ENCODE assay signal across 25 mouse cellular contexts in the genomic region with DNA sequence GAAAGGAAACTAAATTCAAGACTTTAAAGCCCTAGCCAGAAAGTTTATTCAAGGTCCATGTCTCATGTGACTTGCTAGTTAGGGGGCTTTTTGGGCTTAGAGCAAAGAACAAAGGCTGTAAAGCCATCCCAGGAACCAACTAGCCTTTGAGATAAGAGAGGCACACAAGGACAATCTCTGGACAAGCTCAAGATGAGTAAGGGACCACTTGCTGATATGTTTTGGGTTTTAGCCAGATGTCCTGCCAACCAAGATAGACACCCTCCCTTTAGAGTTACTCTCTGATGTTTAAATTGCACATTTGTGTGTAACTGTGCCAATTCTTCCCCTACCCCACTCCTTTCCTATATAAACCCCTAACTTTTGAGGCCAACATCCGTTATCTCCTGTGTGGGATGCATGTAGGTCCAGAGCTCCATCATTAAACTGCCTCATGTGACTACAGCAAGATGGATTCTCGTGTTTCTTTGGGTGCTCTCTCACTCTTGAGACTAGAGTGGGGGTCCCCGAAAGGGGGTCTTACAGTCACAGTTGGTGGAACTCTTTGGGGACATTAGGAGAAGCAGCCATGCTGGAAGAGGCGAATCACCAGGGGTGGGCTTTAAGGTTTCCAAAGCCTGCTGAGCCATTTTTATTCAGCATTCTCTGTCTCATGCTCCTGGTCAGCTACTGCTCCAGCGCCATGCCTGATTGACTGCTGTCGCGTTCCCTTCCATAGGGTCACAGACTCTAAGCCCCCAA. TPM values are rescaled to one million over a fixed set of nuclear protein-coding genes. Genes with fewer than 3 reads are reported as not detected.
"Had no signal": no experiment of that assay in that cellular context is flagged by ENCODE, and none has a peak within 500 bp of the region (broad histone marks: within the 10 kb centered on the region; RNA-seq: fewer than 3 reads in every experiment).

No protein-coding gene starts in this region.

- H3K9ac ChIP-seq: lung, embryonic 14.5 days; midbrain, embryonic 13.5 days; midbrain, embryonic 15.5 days; neural tube, embryonic 13.5 days; neural tube, embryonic 15.5 days had no signal

- DNase-seq: lung, adult 18-20 months; lung, embryonic 14.5 days; lung, postnatal 10 days; lung, postnatal 4 days; retina, postnatal 1 day; right cerebral cortex, adult 18-20 months; right cerebral cortex, postnatal 25 days; right cerebral cortex, postnatal 4 days; spleen, adult 18-20 months; thymus, adult 18-20 months; thymus, postnatal 14 days; thymus, postnatal 36 days had no signal

- H3K4me3 ChIP-seq: midbrain, embryonic 10.5 days; midbrain, embryonic 13.5 days; midbrain, embryonic 15.5 days; myocyte; neural tube, embryonic 13.5 days; neural tube, embryonic 15.5 days had no signal

- H3K27me3 ChIP-seq: midbrain, embryonic 15.5 days; neural tube, embryonic 15.5 days had no signal

- H3K4me2 ChIP-seq: lung, embryonic 14.5 days; midbrain, embryonic 13.5 days; midbrain, embryonic 15.5 days; neural tube, embryonic 13.5 days; neural tube, embryonic 15.5 days had no signal

- H3K36me3 ChIP-seq: midbrain, embryonic 10.5 days; midbrain, embryonic 13.5 days; midbrain, embryonic 15.5 days; neural tube, embryonic 13.5 days; neural tube, embryonic 15.5 days had no signal

- H3K27ac ChIP-seq: midbrain, embryonic 10.5 days; midbrain, embryonic 13.5 days; midbrain, embryonic 15.5 days; neural tube, embryonic 13.5 days; neural tube, embryonic 15.5 days had no signal

- H3K9me3 ChIP-seq: midbrain, embryonic 10.5 days; midbrain, embryonic 13.5 days; midbrain, embryonic 15.5 days; neural tube, embryonic 13.5 days; neural tube, embryonic 15.5 days had no signal

- ATAC-seq: midbrain, embryonic 13.5 days; midbrain, embryonic 15.5 days had no signal

RNA-seq across cellular contexts. Expression of gene Gm6034, which starts 13.7 kb away (rescaled TPM):
- total RNA-seq: megakaryocyte, adult 5-6 weeks had no signal
- polyA plus RNA-seq: liver, embryonic 16.5 days; lung, embryonic 14.5 days; lung, embryonic 16.5 days; midbrain, embryonic 10.5 days; midbrain, embryonic 13.5 days; midbrain, embryonic 15.5 days; myocyte; neural tube, embryonic 11.5 days; neural tube, embryonic 13.5 days; neural tube, embryonic 15.5 days; small intestine, adult 2 months; stomach, embryonic 14.5 days had no signal

RNA-seq across cellular contexts. Expression of gene Gm11127, which starts 29.1 kb away (rescaled TPM):
- total RNA-seq: megakaryocyte, adult 5-6 weeks; megakaryocyte-erythroid progenitor cell, adult 5-6 weeks had no signal
- polyA plus RNA-seq: lung, embryonic 14.5 days; lung, embryonic 16.5 days; midbrain, embryonic 10.5 days; midbrain, embryonic 13.5 days; midbrain, embryonic 15.5 days; neural tube, embryonic 11.5 days; neural tube, embryonic 13.5 days; neural tube, embryonic 15.5 days; stomach, embryonic 14.5 days had no signal
